Mouse (Mus musculus) R1 (cell line): ENCODE measurements around the gene Pdcd6.

Source experiments
- DNase-seq: peaks from one replicate; pipeline ENCODE4 v3.0.0-alpha.2; 2018; ENCODE audit warnings: low read depth, low spot score

Pdcd6 gene

DNA sequence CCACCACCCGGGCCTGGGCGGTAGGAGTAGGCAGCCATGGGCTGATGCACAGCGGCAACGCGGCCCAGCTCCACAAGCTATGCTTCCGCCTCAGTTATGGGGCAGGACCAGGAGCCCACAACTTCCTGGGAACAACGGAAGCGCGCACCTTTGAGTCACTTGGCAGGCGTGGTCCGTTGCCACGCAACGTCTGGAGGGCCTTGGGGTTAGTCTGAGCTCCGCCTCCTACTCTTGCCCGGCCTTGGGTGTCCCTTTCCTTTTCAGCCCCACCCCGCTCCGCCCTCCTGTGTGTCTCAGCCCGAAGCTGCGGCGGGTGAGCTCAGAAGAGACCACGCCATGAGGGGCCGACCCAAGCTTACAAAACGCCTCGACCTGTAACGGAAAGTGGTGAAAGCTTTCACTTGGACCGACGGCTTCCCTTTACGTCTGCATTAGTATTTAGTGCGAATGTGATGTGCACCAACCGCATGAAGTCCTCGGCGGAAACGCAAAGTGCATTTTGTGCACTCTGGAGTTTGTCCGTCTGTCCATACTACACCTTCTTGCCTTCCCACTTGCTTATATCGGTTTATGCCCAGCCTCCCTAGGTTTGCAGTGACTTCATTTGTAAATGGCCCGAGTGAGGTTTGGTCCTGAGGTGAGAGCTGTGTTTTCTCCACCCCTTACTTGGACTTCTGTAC, at the start of gene Pdcd6:
Pdcd6 (minus strand) TSS at position 411 of the 680 bp plus-strand sequence.
- peak; percentile 99 for DNase-seq

DNA sequence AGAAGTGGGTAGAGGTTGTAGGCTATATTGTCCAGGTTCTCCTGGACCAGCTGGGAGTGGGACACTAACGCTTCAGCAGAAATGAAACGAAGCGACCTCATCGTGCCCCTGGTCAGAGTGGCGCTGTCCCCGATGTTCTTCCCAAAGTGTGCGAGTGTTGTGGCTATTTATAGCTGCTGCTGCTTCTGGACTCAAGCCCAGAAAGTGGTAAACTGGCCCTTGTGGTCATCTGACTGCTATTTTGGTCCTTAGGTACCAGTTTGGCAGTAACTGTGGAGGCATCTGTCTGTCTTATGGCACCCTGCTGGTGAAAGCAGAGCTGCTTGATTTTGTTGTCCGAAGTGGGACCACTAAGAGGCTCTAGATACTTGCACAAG, 46.5 kb upstream of the Pdcd6 start, which contains the start of gene Lrrc14b:
Lrrc14b (minus strand) TSS at position 147 of the 377 bp plus-strand sequence.
- no peak for DNase-seq

DNA sequence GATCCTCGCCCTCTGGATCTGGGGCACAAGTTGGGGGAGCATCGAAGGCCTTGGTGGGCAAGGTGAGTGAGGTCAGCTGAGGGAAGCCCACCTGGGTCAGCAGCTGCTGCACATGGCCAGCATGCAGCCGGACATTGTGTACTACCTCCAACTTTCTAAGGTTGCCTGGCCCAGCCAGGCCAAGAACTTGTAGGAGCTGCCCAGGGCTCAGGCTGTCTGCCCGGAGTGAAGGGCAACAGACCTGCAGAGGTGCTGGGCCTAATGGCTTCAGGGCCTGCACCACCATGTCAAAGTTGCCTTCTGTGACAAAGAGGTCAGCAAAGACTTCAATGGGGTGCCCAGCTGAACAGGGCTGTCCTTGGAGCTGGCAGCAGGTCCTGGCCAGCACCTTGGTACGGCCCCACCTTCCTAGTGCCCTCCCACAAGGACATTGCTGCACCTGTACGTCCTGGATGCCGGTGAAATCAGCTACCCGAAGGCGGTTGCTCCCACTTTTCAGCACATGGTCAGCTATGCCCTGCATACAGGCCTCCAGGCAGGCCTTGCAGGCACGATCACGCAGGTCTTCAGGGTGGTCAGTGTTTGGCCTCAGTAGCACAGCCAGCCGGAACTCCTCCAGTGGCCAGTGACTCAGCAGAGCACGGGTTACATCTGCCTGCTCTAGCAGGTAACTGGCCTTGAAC, 45.9 kb upstream of the Pdcd6 start:
- no peak for DNase-seq

DNA sequence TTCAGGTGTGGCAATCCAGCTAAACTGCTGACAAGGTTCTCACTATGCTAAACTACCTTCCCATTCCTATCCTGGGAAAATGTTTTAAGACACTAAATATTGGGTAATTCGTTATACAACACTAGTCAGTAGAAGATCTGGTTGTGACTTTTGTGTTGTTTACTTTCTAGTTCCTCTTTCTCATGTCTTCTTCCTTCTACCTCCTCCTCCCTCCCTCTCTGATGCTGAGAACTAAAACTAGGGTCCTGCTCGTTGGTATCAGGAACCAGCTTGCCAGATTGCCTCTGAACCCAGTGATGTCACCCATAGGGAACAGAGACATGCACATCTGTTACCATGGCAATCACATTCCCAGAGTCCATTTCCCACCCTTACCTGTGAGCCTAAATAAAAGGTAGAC, 44.8 kb upstream of the Pdcd6 start:
- DNase-seq = no peak

DNA sequence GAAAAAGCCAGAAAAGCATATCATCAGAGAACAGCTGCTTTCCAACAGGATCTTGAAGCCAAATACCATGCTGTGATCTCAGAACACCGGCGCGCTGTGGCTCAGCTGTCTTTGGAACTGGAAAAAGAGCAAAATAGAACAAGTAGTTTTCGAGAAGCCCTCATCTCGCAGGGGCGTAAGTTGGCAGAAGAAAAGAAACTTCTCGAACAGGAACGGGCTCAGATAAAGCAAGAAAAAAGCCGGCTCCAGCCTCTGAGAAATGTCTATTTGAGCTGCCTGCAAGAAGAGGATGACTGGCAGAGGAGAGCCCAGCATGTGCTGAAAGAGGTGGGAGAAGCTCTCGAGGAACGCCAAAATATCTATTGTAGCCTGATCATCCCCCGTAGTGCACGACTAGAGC, 39.1 kb upstream of the Pdcd6 start:
- DNase-seq = peak; percentile 13

DNA sequence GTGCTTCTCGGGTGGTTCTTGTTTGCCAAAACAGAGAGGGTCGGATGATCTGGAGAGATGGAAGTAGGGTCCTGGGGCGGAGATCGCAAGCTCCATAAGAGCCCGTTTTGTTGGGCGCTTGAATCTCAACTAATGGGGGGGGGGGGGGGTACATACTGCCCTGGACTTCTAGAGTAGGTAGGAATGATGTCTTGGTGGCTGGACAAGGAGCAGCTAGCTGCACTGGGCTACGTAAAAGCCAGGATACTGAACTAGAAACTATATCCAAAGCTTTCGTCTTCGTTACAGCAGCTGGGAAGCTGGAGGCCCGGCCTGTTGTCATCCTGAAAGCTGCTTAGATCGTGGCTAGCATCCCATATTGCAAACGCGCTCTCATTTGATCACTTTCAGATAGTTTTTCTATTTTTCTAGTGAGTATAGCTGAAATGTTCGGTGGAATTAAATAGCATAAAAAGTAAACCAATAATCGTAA, 33.1 kb upstream of the Pdcd6 start:
- no peak for DNase-seq

DNA sequence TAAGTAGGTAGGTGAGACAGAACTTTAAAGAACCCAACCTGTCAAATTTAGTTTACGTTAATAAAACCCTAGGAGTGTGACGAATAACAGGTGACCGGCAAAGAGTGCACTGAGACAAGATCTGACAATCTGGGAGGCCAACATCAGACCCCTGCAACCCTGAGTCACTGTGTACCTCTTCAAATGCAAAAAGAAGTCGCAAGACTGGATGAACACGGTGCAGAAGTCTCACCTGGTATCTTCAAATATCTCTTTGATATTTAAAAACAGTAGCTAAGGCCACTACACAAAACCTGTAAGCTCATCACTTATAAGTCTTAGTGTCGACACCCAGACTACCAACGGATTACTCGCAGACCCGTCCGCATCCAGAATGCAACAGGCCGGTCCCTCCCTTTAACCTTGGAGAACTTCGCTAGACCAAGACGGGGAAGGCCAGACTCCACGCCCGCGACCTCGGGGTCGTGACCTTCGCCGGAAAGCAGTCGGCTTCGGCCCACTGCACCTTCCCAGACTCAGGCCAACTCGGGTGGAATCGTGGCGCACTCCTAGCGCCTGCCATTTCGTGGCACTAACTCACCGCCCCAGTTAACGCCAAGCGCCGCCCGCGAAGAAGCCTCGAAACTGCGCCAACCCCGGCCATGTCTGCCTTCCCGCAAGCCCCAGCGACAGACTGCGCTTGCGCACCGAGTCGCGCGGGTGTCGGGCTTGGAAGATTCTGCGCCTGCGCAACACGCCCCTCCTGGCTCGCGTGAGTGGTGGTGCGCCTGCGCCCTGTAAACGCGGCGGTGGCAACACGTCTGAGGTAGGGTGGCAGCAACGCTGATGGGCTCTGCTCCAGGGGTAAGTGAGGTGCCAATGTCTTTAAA, 32.4 kb upstream of the Pdcd6 start, which contains the start of the genes Sdha and Ccdc127:
Sdha (minus strand) TSS at position 715 of the 869 bp plus-strand sequence.
Ccdc127 (plus strand) TSS at position 744 of the 869 bp plus-strand sequence.
- peak; percentile 97 for DNase-seq

DNA sequence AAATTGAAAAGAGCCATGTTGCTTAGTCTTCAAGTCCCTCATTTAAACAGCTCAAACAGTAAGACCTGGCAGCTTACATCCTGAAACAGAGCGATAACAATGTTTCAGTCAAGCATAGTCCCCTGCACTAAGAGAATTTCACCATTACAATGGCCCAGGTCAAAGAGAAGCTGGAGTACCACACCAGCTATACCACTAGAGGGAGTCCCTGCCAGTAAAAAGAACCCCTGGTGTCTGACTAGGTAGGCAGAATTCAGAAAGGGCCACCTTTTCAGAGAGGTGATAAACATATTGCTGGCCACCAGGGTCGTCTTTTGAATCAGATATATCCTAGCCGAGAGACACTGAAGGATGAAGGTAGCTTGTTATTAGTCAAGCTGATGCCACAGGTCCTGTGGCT, 23.7 kb upstream of the Pdcd6 start:
- DNase-seq = peak; percentile 84

DNA sequence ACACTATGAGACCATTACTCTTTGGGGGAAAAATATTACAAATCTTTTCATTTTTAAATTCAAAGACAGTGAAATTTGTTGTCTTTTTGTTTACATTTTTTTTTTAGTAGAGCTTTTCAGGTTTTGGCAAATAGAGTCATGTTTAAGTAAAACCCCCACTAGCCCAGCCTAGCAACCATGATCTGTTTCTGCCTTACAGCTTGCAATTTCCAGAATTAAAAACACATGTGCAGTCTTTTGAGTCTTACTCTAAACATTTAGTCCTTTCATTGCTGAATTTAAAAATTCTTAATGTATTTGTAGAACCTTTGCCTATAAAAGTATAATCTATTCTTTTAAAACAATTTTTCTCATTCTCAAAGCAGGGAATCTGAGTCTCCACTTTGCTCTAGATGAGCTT, 11.9 kb upstream of the Pdcd6 start:
- no peak for DNase-seq

DNA sequence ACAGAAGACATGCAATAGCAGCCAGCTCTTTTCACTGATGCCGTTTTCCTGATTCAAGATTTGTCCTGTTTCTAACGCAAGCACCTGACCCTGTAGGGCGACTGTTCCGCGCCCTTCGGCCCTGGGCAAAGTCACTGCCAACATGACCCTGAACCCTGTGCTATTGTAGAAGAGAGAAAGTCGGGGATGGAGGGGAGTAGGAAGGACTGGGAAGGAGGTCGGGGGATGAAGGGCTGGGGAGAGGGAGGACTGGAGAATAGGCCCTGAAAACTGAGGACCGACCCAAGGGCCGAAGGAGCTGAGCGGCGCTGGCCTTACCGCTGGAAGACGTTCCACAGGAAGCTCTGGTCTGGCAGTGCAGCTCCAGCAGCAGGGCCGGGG, 601 bp downstream of the Pdcd6 start:
- DNase-seq = no peak

DNA sequence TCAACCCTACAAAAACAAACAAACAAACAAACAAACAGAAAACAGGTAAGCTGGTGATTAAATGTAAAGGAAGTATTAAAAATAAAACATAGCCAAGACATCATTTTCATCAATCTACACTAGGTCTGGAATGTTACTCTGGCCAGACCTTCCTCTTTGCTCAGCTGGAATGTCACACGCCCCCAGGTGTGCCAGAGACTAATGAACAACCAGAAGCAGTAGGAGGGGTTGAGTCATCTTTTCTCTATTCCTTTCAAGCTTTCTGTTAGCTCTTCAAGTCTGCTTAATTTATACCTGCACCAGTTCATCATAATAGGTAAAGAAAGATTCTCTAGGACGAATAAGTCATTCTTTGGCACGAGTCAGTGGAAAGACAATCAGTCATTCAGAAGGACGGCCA, 994 bp downstream of the Pdcd6 start:
- peak; percentile 61 for DNase-seq

DNA sequence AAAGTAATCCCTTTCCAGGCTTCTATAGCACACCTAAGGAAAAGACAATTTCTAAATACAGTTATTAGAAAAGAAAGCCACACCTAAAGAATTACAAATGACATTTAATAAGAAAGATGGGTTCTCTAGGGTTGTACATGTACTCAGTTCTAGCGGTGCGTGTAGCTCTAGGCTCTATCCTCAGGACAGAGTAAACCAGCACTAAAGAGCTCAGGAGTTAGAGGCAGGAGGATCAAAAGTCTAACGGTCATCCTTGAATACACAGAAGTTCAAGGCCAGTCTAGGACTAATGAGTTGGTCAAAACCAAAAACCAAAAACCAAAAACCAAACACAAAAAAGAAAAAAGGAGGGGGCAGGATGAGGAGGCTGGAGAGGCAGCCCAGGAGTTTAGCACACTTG, 2.8 kb downstream of the Pdcd6 start:
- no peak for DNase-seq

DNA sequence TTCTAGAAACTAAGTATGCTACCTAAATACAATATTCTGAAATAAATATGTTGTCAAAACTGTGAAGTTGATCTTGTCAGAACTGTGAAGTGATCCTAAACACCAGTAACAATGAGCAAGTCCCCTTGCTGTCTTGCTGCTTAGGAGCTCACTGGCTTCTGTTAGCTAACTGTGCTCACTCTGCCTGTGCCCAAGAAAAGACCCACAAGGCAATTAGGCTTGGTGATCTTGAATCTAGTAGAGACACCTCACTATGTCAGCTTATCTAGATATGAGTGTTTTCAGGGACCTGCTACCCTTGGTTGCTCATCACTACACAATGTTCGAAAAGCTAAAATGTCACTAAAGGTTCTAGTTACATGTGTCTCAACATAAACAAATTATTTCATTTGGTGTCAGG, 11.6 kb downstream of the Pdcd6 start:
- DNase-seq = no peak

DNA sequence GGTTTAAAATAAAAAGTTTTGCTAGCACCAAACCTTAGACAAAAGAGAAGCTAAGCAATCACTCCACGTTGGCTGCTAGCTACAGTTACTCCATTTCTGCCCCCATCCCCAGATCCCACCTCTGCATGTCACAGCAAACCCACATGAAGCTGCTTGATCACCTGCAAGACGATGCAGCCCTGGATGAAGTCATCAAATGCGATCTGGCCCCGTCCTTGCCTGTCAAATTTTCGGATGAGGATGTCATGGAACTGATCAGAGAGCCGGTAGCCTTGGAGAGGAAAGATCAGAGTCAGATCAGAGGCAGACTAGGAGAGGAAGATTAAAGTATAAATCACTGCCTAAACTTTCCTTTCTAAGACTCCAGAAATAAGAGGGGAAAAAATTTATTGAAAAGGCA, 12.0 kb downstream of the Pdcd6 start:
- no peak for DNase-seq

DNA sequence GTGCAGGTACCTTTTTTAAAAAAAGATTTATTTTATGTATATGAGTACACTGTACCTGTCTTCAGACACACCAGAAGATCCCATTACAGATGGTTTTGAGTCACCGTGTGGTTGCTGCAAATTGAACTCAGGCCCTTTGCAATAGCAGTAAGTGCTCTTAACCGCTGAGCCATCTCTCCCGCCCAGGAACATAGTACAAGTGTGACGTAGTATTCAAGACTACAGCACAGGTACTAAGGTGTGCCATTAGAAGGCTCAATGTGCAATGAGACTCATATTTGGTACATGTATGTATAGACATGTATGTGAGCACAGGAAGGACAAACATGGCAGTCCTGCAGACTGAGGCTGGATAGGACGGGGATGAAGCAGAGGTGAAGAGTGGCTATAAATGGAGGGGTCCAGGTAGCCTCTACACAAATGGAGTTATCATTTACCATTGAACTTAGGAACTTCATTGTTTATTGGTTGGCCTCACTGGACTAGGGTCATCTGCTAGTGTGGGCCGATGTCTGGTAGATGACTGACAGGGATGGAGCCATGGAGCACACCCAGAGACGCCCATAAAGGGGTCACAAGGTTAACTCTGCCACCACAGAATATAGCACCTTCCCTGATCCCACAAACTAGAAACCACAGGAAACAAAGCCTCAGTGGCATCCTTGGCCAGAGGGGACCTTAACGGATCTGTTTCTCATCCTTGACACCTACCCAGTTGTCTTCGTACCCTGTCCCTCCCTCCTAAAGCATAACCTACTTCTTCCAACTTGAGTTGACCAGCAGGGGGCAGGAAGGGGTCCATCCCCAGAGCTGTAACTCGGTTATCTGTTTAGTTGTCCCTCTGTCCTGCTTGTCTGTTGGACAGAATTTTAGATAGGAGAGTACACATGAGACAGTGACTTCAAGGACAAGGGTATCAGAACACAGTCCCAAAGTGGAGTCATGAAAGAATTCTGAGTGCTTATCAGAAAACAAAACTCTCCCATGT, 15.0 kb downstream of the Pdcd6 start:
- peak; percentile 41 for DNase-seq

DNA sequence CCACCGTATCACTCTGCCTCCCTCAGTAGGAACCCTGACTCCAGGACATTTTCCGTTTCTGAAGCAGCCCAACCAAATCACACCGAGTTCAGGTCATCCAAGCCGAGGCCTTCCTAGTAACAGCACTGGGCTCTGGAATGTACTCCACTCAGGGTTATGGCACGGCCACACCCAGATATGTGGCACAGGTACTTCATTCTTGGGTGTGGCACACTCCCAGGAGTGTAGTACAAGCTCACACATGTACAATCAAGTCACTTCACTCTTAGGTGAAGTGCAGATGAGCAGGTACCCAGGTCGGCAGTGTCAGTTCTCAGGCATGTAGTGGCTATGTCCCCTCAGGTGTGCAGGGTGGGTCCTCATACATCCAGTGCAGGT, 15.8 kb downstream of the Pdcd6 start:
- DNase-seq = peak; percentile 28

DNA sequence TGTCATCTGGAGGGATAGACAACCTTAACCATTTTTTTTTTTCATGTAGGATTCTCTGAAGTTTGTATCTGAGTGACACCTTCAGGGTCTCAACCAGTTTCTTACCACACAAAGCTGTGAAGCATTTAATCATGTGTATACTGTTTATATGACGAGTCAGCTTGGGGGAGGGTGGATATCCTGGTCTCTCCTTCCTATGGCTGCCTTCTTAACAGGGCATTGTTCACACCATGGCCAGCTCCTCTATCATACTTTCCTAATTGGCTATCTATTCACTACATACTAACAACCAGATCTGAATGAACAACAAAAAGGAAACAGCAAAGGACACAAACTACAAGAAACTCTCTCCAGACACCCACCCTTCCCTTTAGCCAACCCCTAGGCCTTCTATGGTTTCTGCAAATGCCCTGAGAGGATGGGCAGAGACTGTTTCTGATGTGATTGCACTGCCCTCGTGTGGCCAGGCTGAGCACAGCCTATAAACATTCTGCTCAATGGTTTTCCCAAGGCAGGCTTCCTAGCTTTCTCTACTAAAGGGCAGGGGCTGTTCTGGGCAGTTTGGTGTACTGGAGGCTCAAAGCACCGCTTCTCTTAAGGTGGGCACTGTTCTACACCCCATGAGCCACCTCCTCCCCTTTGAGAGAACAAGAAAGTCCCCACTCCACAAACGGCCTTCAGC, 16.3 kb downstream of the Pdcd6 start:
- DNase-seq = peak; percentile 69

DNA sequence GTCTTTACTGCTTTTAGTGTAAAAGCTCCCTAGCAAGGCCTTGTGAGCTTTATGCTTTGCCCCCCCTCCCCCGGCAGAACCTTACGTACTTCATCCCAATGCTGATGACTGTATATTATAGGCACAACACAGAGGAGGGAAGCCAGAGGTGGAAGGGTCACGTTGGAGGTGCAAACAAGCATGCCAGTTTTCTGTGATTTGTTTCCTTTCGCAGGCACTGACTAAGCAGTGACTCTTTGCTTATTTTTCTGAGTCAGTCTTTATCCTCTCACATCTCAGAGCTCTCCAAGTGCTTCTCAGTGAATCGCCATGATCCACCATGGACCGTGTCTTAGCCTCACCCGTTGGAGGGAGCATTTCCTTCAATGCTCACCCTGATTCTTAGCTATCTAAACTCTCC, 21.0 kb downstream of the Pdcd6 start:
- no peak for DNase-seq

DNA sequence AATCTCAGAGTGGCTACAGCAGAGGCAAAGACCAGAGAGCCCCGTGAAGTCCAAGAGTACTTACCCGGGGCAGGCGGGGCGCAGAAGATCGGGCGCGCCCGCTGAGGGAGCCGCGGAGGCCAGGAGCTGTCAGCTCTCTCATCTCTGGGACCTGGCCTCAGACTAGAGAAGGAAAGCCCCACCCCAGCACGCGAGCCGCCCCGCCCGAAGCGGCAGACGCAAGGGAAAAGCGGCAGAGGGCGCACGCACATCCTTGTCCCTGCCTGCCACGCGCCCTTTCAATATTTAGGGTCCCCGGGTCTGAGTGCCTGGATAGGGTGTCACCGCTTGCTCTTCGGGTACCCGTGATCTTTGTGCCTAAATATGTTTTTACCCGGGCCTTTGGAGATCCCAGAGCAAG, 25.2 kb downstream of the Pdcd6 start, which contains the start of gene Ahrr:
Ahrr (minus strand) TSS at position 165 of the 400 bp plus-strand sequence.
- DNase-seq = peak; percentile 79

DNA sequence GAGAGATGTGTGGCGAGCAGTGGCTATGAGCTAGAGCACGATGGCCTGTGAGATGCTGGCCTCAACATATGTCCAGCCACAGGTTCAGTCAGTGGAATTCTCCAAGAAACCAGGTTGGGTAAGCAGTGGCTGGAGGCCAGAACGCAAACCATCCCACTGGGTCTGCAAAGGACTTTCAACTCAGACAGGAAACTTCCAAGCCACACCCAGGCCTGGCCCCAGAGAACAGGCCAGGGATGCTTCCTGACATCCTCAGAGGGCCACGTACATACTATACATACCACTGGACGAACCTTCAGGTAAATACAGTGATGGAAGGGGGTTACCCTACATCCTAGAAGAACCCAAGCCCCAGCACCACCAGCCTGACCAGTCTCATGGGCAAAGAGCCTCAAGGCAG, 27.7 kb downstream of the Pdcd6 start:
- DNase-seq = no peak
